Mouse (Mus musculus) thymus, postnatal 4 days (tissue): ENCODE results near the gene Kdm6b.
A peak's percentile ranks its signal among the peaks of the same experiment; 100 is the strongest.

Experiments used
- DNase-seq: peaks from one replicate; pipeline ENCODE4 v3.0.0; 2021

Kdm6b gene

DNA sequence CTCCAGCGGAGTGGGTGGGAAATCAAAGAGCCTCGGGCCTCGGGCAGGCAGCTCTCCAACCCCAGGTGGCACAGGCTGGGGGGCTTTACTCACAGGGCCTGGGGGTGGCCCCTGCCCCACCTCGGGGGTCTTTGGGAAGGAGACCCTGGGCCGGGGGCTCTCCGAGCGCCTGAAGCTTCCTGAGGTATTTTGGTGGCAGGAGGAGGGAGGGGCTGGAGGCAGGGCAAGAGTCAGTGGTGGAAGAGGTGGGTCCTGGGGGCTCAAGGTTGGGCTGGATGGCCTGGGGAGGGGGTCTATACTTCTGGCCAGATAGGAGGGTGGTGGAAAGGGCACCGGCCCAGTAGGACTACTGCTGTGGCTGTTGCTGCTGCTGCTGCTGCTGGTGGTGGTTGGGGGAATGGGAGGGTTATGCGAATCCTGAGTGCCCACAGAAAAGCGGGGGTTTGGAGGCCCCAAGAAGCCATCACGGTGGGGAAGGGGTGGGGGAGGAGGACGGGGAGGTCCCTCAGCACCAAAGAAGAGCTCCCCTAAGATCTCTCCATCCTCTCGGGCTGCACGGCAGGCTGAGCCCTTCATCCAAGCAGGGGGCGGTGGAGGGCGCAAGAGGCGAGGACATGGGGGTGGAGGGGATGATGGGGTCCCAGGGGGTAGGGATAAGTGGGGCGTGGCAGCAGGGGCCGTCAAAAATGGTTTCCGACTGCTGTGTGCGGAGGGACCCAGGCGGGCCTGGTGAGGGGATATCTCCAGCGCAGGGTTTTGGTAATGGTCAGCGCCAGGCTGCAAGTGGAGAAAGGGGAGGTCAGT is 7.9 kb downstream of the Kdm6b start:
- no peak for DNase-seq

DNA sequence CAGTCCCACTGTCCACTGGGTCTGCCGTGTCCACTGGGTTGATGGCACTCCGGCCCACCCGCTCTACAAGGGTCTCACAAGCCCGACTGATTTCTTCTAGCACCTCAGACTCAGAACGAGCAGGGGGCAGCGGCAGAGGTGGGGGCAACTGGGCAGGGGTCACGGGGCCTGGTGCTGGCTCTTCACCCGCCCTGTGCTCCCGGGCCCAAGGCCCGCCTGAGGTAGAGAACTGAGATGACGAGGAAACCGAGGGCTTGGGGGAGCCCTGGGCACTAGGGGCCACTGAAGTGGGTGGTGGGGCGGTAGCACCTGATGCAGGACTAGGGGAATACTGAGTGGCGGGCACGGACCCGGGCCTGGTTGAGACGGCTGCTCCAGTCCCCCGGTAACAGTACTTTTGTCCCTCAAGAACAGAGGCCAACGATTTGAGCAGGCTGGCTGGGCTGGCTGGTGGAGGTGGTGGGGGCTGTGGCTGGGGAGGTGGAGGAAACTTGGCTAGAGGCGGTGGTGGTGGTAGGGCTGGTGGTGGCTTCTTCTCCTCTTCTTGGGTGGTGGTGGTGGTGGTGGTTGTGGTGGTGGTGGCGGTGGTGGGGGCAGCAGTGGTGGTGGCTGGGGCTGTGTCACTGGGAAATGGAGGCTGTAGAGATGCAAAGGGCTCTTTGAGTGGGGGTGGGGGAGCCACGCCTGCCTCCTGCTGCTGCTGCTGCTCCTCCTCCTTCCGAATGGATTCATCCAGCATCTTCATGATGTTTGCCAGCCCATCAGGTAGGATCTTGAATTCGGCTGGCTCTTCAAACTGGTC is 8.7 kb downstream of the Kdm6b start:
- DNase-seq, result no peak

DNA sequence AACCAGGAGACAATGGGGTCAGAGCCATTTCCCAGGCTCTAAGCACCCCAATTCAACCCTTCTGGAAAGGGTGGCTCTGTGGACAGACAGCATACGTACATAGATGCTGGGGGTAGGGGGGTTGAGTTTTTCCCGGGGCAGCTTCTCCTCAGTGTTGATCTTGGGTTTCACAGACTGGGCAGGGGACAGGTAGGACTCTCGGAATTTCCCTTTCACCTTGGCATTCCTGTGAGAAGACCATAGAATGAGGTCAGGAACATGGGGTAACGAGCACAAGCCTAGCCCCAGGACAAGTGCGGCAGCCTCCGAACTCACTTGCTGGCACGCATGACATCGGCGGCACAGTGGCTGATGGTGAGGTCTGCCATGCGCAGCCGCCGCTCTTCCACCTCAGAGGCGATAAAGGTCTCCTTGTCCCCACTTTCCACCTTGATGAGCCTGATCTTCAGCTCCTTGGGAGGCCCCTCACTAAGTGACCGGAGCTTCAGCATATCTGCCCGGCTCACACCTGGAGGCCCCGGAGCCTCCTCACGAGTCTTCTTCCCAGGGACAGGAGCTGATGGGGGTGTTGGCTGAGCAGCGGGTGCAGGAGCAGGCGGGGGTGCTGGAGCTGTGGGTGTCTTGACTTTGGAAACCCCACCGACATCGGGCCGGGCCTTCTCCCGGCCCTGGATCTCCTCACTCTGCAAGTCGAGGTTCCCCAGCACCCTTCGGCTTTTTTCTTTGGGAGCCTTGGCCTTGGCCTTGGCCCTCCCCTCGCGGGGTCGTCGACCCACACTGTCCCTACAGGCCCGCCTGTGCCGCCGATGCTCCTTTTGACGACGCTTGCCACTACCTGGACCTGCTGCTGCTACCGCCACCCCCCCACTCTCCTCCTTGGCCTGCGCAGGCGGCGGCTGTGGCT is 9.5 kb downstream of the Kdm6b start:
- peak; percentile 30 for DNase-seq

DNA sequence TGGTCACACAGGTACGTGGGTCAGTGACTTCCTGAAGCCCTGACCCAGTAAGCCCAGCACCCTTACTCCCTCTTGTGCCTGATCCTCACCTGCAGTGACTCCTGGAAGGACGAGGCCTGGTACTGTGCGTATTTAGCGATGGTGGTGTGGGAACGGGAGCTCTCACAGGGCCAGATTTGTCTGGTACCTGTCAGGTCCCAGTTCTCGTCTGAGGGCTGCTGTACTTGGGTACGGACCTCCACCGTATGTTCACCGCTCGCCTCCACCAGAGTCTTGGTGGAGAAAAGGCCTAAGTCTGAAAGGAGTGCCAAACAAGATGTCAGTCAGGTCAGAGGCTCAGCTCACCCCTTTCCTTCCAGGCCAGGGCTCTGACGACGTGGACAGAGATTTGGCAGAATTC is 11.5 kb downstream of the Kdm6b start:
- no peak for DNase-seq

DNA sequence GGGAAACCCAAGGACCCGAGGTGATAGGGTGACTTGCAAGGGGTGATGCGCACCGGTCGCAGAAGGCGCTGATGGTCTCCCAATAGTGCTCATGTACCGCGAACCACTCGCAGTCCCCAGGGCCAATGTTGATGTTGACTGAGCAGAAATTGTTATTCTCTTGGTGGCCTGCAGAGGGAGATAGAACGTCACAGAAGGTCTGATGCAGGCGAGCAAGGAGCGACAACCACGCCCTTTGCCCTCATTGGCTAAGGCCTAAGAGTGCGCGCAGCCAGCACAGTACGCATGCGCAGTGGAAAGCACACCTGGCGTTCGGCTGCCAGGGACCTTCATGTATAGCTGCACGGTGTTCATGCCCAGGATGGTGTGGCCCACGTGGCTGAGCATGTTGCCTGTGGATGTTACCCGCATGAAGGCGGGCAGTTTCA is 12.3 kb downstream of the Kdm6b start:
- DNase-seq, result peak; percentile 89

DNA sequence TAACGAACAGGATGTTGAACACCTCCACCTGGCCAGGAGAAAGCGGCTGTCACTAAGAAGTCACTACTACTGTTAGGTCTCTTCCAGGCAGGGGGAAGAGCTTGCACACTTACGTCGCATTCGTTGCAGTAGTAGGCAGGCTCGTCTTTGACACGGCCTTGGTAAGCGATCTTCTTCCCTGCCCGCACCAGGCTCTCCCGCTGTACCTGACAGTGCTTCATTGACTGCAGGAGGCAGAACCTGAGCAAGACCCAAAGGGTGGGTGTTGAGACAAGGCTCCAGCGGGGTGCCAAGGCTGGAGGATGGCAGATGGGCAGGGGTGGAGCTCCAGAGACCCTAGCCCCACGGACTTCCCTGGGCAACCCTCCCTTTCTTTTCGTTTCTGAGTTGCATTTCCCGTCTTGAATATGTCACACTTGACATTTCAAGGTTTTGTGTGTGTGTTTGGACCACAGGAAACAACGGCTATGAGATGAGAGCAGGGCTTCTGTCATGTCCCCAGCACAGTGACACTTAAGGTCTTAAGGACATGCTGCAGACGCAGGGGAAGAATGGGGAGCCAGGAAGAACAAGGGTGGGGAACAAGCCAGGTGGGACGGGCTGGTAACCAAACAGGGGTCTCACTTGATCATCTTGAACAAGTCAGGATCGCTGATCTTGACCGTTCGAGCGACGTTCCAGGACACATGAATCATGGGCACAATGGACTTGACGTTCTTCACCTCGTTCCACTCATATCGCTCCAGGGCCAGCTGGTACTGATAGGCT is 13.2 kb downstream of the Kdm6b start:
- DNase-seq, result peak; percentile 21

DNA sequence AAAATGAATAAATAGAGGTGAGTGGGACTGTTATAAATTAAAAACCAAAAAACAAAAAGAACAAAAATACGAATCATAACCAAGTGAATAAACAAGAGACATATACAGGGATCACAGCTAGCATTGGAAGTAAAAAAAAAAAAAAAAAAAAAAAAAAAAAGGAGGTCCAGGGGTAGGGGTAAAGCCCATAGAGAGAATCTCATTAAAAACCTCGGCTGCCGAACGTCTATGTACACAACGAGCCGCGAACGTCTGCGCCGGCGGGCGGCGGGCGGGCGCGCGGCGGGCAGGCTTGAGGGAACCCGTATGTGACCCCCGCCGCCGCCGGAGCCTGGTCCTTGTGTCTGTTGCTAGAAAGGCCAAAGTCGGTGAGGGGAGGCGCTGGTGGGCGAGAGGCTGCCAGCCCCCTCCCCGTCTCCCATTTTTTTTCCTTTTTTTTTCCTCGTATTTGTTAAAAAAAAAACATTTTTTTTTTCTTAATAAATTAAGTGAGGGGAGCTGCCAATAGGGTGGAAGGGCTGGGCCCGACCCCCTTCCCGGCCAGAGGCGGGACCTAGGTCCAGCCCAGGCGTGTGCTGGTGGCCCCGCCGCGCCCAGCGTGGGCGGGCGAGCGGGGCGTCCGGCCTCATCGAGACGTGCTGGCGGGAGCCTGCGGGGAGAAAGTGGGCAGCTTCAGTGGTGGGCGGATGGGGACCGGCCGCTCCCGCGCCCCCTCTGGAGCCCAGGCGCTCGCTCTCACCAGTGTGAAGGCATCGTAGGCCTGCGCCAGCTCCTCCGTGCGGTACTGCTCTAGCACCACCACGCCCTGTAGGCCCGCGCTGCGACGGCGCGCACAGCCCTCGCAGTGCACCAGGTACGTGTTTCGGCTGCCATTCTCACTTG is 14.0 kb downstream of the Kdm6b start:
- DNase-seq, result peak; percentile 54

DNA sequence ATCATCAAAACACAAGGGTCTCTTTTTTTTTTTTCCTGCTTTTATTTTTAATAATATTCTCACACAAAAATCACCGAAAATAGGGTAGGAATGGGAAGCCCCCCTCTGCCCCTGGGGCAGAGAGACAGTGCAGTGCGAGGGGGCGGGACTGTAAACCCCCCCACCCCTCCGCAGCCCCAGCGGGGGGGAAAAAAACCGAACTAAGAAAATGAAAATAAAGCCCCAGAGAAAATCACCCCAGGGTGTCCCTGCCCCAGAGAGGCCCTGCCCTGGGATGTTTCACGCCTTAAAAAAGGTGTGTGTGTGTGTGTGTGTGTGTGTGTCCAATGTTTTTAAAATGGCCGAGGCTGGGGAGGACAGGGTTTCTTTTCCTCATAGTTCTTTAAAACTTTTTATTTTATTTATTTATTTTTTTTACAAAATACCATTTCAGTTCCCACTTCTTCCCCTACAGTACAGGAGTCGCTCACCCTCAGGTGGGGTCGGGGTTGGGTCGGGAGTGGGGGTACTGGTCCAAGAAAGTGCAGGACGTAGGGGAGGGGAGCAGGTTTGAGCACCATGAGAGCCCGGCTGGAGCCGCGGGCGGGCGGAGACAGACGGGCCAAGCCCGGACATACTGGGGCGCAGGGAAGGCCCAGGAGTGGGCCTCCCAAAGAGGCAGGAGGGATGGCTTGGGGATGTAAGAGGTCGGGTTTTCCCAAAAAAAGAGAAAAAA is 14.8 kb downstream of the Kdm6b start:
- peak; percentile 20 for DNase-seq

DNA sequence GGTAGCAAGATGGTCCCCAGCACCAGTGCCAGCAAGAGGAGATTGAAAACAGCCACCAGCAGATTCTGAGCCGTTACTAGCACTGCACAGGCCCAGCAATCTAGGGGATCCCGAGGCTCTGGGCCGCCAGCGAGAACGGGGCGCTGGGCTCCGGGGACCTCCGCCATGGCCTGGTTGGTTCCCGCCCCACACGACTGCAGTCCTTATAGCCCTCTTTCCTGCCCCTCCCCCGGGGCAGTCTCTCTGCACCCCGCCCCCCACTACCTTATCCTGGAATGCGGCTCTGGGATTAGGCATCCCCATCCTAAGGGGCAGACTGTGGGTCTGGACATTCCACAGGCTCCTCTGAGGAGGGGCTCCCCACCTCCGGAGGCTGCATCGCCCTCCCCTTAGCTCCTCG is 15.4 kb downstream of the Kdm6b start, which contains the start of gene Tmem88:
Tmem88 (minus strand) TSS at position 176 of the 400 bp plus-strand sequence.
- DNase-seq, result peak; percentile 40

DNA sequence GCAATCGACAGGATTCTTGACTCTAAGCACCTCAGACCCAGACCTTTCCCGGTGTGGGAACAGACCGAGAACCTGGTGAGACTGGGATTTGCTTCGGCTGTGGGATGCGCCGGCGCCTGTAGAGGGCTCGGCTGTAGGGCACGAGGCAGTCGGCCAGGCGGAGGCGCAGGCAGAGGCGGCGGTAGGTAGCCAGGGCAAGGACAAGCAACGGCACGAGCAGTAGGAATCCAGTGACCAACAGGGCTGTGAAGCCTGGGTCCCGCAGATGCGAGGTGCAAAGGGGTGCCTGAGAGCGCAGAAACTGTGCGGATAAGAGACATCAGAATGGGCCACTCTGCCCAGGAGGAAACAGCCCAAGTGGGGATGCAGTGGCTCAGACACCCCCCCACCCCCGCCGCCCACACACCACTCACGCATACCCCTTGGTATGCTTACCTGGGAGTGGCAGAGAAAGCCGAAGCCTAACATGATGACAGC is 15.9 kb downstream of the Kdm6b start:
- peak; percentile 33 for DNase-seq

DNA sequence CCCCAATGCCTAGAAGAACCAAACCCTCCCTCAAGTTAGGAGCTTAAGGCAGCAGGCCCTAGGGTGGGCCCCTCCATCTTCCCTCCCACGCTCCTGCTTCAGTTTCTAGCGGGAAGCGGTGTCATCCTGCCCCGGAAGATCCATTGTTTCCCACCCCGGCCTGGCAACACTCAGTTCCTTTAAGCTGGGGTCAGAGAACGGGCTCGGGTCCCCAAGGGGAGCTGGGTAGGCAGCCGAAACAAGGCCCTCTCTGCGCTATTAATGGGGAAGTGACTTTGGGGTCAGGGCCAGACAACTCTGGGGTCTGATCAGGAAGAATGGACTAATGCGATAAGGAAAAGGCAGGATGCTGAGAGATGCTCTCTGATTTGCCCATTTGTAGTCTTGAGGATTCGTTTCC is 16.7 kb downstream of the Kdm6b start:
- DNase-seq, result peak; percentile 30

DNA sequence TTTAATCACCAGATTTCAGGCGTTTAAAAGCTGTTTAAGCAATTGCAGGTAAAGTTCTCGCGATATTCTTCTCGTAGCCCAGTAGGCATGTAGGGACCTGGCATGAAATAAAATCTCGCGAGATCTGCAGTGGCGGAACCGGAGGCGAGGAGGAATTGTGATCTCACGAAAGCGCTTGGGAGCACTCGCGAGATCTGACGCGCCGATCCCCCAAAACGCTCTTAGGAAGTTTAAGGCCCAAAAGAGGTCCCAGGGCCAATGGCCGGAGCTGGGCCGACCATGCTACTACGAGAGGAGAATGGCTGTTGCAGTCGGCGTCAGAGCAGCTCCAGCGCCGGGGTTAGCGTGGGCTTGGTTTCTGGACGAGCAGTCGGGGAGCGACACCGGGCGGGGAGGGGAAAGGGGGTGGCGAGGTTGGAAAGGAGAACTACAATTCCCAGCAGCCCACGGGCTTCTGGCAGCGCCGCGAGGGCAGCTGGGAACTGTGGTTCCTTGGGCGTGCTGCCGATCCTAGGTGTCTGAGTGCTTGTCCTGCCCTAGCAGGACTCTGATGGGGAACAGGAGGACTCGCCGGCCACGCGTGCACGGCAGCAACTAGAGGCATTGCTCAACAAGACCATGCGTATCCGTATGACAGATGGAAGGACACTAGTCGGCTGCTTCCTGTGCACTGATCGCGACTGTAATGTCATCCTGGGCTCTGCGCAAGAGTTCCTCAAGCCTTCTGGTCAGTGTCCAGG is 17.7 kb downstream of the Kdm6b start:
- peak; percentile 90 for DNase-seq

DNA sequence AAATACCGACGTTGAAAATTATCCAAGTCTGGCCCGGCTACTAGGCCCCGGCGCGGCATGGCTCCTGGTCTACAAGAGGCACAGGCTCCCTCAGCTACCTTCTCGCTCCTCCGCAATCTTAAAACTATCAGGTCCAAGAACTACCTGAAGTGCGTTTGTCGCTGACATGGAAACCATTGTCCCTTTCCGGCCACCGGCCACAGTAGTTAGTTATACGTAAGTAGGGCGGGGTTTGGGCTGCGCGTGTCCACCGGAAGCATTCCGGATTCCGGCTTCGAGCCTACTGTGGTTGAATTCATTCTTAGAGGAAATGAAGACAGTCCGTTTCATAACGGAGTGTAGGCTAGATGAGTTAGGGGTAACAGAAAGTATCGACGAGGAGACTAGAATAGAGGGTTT is 18.2 kb downstream of the Kdm6b start, which contains the start of the genes Naa38 and Cyb5d1:
Naa38 (plus strand) TSS at position 253 of the 399 bp plus-strand sequence.
Cyb5d1 (minus strand) TSS at position 397 of the 399 bp plus-strand sequence.
- peak; percentile 87 for DNase-seq

DNA sequence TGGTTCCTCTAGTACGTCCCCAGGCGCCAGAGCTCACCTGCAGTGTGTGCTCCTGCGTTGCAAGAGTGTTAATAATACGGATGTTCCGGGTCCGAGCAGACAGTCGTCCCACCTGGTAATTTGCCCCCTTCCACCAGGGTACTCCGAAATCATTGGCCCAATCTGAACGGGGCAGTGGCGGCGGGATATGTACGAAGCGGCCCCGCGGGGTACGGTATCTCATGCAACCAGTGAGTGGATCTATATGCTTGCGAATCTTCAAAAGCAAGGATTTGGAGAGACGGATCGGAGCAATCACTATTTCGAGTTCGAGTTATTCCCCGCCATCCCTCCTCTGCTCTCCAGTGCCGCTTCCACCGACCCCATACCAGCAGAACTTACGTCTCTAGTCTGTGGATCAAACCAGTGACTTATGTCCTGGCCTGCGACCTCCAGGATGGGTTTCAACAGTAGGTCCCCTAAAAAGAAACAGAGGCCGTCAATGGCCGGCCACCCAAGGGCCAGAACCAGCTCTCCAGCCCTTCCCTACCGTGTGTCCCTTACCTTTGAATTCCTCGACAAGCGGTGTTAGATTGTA is 18.8 kb downstream of the Kdm6b start:
- peak; percentile 42 for DNase-seq

DNA sequence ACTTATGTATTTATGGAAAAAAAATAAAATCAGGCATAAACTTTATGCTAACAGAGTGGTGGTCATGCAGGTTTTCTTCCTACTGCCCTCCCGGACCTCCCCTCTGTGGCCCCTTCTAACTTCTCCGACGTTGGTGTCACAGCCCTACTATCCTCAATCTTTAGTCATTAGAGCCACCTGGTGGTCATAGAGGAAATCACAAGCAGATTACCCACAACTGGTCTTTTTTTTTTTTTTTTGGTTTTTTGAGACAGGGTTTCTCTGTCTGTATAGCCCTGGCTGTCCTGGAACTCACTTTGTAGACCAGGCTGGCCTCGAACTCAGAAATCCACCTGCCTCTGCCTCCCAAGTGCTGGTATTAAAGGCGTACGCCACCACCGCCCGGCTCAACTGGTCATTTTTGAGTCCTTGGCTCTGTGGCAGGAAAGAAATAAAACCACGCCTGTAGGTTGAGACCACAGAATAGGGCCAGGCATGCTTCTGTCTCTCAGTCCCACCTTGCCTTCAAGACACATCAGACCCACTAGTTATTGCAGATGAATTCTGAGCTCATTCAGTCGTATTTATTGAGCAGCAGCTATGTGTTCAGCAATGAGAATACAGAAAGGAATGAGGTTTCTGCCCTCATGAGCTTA is 23.0 kb downstream of the Kdm6b start:
- DNase-seq, result peak; percentile 70

DNA sequence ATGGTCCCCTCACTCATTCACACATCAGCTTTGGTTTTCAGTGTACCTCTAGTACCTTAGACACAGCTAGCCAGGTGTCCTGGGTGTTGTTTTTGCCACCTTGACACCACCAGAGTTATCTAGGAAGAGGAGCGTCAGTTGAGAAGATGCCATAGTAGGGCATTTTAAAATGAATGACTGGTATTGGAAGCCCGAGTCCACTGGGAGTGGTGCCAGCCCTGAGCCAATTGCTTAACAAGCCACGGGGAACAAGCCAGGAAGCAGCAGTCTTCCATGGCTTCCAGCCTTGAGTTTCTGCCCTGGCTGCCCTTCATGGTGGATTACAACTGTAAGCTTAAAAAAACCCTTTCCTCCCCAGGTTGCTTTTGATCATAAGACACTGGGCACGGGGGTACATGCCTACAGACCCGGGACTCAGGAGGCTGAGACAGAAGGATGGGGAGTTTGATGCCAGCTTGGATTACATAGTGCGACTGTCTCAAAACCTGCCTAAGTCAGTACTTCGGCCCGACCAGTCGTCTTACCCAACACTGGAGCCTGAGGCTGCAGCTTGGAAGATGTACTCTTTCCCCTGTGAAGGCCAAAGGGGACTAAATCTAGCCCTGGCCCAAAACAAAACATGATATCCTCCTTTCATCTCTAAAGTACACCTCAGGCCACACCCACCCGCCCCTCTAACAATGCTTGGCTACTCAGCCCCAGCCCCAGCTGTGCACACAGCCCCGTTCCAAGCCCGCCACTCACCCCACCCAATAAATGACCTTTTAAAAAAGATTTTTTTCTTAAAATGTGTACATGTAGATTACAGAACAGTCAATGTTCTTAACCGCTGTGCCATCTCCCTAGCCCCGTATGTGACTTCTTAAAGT is 23.7 kb downstream of the Kdm6b start:
- DNase-seq, result no peak

DNA sequence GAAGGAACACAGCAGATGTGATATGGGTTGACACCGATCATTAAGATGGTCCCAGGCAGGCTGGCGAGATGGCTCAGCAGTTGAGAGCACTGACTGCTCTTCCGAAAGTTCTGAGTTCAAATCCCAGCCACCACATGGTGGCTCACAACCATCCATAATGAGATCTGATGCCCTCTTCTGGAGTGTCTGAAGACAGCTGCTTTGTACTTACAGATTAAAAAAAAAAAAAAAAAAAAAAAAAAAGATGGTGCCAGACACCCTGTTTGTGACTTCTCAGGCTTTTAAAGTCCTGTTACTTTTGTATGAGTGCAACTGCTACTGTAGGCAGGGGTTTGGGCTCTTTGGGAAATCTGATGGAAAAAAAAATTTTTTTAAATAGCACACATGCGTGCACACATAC is 24.8 kb downstream of the Kdm6b start:
- DNase-seq, result no peak
